Mouse (Mus musculus) kidney, postnatal 10 days (tissue): ENCODE data around the gene Dynll1.

Source experiments
- DNase-seq: peaks from one replicate; pipeline ENCODE4 v3.0.0; 2021; ENCODE audit warnings: mixed read lengths

The Dynll1 gene

GRCm38 (mm10) chr5:115300792-115301614 is at the start of gene Dynll1:
Gene Dynll1 (minus strand): TSS chr5:115300999.
- peak; percentile 100 for DNase-seq

- no peak for DNase-seq
These were observed 48.4 kb upstream of the Dynll1 start for GRCm38 (mm10) chr5:115349225-115349555.

GRCm38 (mm10) chr5:115348546-115349224 is 47.9 kb upstream of the Dynll1 start, which contains the start of gene Cox6a1:
Gene Cox6a1 (minus strand): TSS chr5:115348981.
- DNase-seq: peak; percentile 99

GRCm38 (mm10) chr5:115347564-115347963 is 46.8 kb upstream of the Dynll1 start:
- DNase-seq: peak; percentile 92

- DNase-seq: no peak
These were observed 40.7 kb upstream of the Dynll1 start for GRCm38 (mm10) chr5:115341314-115342165.

GRCm38 (mm10) chr5:115340577-115341313 is 39.9 kb upstream of the Dynll1 start, which contains the start of the genes Gatc and Triap1:
Gene Gatc (minus strand): TSS chr5:115341178.
Gene Triap1 (plus strand): TSS chr5:115341225.
- DNase-seq: peak; percentile 95

GRCm38 (mm10) chr5:115340007-115340406 is 39.2 kb upstream of the Dynll1 start:
- no peak for DNase-seq

- DNase-seq: no peak
These were observed 32.8 kb upstream of the Dynll1 start for GRCm38 (mm10) chr5:115333626-115334025.

GRCm38 (mm10) chr5:115330955-115331354 is 30.2 kb upstream of the Dynll1 start:
- no peak for DNase-seq

- peak; percentile 57 for DNase-seq
These were observed 27.1 kb upstream of the Dynll1 start for GRCm38 (mm10) chr5:115327610-115328548.

GRCm38 (mm10) chr5:115326875-115327609 is 26.2 kb upstream of the Dynll1 start, which contains the start of gene Srsf9:
Gene Srsf9 (plus strand): TSS chr5:115327177.
- DNase-seq: peak; percentile 98

GRCm38 (mm10) chr5:115326256-115326831 is 25.5 kb upstream of the Dynll1 start:
- DNase-seq: no peak

- peak; percentile 86 for DNase-seq
These were observed 18.5 kb upstream of the Dynll1 start for GRCm38 (mm10) chr5:115319004-115319940.

- peak; percentile 48 for DNase-seq
These were observed 17.0 kb upstream of the Dynll1 start for GRCm38 (mm10) chr5:115317645-115318328.

- peak; percentile 30 for DNase-seq
These were observed 16.3 kb upstream of the Dynll1 start for GRCm38 (mm10) chr5:115316968-115317644.

GRCm38 (mm10) chr5:115313668-115313943 is 12.8 kb upstream of the Dynll1 start:
- no peak for DNase-seq

- DNase-seq: no peak
These were observed 12.2 kb upstream of the Dynll1 start for GRCm38 (mm10) chr5:115312816-115313667.
